Mouse (Mus musculus): Measurements from ENCODE around the gene Atp6v1a. TPM values are rescaled to one million over a fixed set of nuclear protein-coding genes. Genes with fewer than 3 reads are reported as not detected.

Atp6v1a gene
- polyA plus RNA-seq, 1 experiment from 2014 or later = 87.3 TPM

DNA sequence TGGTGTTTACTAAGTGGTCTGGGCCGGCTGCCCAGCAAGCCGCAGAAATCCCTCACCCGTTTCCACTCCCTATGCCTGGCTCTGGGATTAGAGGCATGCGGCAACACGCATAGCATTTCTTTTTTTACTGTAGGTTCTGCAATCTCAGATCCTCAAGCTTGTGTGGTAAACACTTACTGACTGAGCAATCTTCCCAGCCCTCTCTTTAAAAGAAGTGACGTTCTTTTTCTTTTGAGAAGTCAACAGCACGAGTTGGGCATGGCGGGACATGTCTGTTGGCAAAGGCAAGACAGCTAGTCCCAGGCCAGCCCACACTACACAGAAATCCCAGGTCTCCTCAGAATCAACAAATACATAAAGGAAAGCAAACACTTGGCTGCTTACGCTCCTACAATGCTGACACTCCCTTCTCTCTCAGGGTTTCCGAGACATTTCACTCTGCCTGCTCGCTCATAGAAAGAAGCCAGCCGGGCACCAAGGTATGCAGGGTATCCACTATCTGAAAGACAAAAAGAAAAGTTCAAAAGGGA lies 38.3 kb downstream of the Atp6v1a start:
- peaks cover 54% of the 10 kb centered on the region for H3K36me3 ChIP-seq (ENCODE audit: insufficient read depth, low read length)
- 78% methylated on average over 12 of the region's 12 CpGs for WGBS
- H3K4me2 ChIP-seq (replicated peaks; ENCODE audit: low read depth, low read length) = no peak overlapping the region
- no peaks in the 10 kb centered on the region for H3K4me1 ChIP-seq (ENCODE audit: insufficient read depth, low read depth, low read length)
- H3K27me3 ChIP-seq (replicated peaks; ENCODE audit: insufficient read depth, low read length) = no peaks in the 10 kb centered on the region
- DNase-seq (ENCODE audit: low spot score) = peak; percentile 16
- peak; percentile 44; the same call in 1 of the 2 replicates for ATAC-seq
- no peaks in the 10 kb centered on the region for H3K9me3 ChIP-seq (ENCODE audit: low read length)
- no peak overlapping the region for H3K4me3 ChIP-seq (ENCODE audit: low read depth, low read length)
- no peak overlapping the region for H3K9ac ChIP-seq (replicated peaks; ENCODE audit: low read depth)
- H3K27ac ChIP-seq (ENCODE audit: low read length) = no peak overlapping the region
- TF ChIP-seq CTCF (IDR thresholded peaks at IDR 0.05) (no peak), EP300 (IDR thresholded peaks at IDR 0.05) (no peak)

DNA sequence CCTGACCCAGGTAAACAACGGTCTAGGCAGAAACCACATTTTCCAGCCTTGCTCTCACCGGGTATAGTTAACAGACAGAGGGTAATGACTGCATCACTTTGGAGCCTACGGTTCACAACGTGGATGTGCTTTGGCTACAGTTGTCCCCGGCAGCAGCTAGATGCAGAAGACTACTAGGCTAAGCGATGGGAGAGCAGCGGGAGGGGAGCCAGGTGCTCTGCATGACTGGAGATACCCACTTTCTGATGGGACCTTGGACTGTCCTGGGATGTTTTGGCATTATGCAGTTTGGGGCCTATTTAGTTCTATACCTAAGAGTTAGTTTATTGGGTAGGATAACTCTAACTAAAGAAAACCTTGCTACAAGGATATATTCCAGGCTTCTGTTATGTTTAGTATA lies 40.1 kb downstream of the Atp6v1a start:
- Histone ChIP-seq H3K4me3 (ENCODE audit: low read depth, low read length) (no peak overlapping the region), H3K4me2 (replicated peaks; ENCODE audit: low read depth, low read length) (no peak overlapping the region), H3K4me1 (ENCODE audit: insufficient read depth, low read depth, low read length) (no peaks in the 10 kb centered on the region), H3K9me3 (ENCODE audit: low read length) (no peaks in the 10 kb centered on the region), H3K9ac (replicated peaks; ENCODE audit: low read depth) (no peak overlapping the region), H3K36me3 (ENCODE audit: insufficient read depth, low read length) (peaks cover 68% of the 10 kb centered on the region), H3K27me3 (replicated peaks; ENCODE audit: insufficient read depth, low read length) (no peaks in the 10 kb centered on the region), H3K27ac (ENCODE audit: low read length) (no peak overlapping the region)
- ATAC-seq (no peak), DNase-seq (ENCODE audit: low spot score) (no peak)
- WGBS = 95% methylated on average over 7 of the region's 7 CpGs
- TF ChIP-seq CTCF (IDR thresholded peaks at IDR 0.05) = no peak
- TF ChIP-seq EP300 (IDR thresholded peaks at IDR 0.05) = no peak

DNA sequence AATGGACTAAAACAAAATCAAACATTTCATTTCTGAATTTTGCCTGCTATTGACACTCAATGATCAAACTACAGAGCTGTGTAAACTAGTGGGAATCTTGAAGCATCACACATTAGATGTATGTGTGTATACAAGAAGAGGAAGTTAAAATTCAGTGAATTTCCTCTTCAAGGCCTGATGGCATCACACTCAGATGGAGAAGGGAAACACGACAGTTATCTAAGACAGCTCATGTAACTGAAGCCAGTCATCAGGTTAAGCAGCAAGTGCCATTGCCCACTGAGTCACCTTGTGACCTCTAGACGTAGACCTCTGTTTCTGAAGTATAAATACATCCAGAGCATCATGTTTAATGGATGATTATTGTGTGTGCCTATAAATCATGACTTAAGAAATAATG lies 51.9 kb downstream of the Atp6v1a start:
- DNase-seq (ENCODE audit: low spot score) = no peak
- Histone ChIP-seq H3K4me2 (replicated peaks; ENCODE audit: low read depth, low read length) (no peak overlapping the region), H3K4me3 (ENCODE audit: low read depth, low read length) (no peak overlapping the region), H3K36me3 (ENCODE audit: insufficient read depth, low read length) (peaks cover 48% of the 10 kb centered on the region), H3K9ac (replicated peaks; ENCODE audit: low read depth) (no peak overlapping the region), H3K9me3 (ENCODE audit: low read length) (no peaks in the 10 kb centered on the region), H3K27ac (ENCODE audit: low read length) (no peak overlapping the region), H3K4me1 (ENCODE audit: insufficient read depth, low read depth, low read length) (no peaks in the 10 kb centered on the region), H3K27me3 (replicated peaks; ENCODE audit: insufficient read depth, low read length) (no peaks in the 10 kb centered on the region)
- WGBS = 66% methylated on average over 2 of the region's 2 CpGs
- no peak for ATAC-seq
- TF ChIP-seq CTCF (IDR thresholded peaks at IDR 0.05) (no peak), EP300 (IDR thresholded peaks at IDR 0.05) (no peak)

DNA sequence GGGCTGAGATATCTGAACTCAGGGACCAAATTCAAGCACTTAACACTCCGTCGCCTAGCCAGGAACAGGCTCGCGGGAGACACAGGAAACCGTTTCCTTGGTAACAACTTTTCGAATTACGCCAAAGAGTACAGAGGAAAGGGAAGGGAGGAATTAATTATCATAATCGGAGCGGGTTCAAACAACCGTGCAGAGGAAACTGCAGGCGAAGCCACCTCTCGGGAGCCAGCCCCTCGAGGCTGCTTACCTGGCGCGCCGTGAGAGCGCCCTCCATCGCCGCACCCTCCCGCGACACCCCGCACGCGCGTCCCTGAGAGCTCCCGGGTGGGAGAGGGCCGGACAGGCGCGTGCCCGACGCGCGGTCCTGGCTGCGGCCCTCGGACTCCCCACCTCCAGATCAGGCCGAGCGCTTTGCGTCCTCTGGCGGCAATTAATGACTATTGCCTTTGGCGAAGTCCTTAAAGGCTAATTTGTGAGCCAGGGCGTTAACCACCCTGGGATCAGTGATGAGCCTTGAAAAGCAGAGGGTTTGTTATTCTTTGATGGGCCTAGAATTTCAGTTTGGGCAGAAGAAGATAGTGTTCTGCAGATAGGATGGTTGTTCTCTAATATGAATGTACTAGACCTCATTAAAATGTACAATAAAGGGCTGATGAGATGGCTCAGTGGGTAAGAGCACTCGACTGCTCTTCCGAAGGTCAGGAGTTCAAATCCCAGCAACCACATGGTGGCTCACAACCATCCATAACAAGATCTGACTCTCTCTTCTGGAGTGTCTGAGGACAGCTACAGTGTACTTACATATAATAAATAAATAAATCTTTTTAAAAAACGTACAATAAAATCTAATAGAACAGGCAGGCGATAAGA lies 76.2 kb downstream of the Atp6v1a start, which contains the start of gene Gramd1c:
Gene Gramd1c (minus strand): TSS at position 321 of the 870 bp plus-strand sequence.
- ATAC-seq (peak; percentile 94), DNase-seq (ENCODE audit: low spot score) (peak; percentile 90)
- peak within 1 kb of the TSS; percentile 37 for H3K9ac ChIP-seq (replicated peaks; ENCODE audit: low read depth)
- TF ChIP-seq CTCF (IDR thresholded peaks at IDR 0.05) (peak; percentile 89), EP300 (IDR thresholded peaks at IDR 0.05) (no peak)
- H3K4me2 ChIP-seq (replicated peaks; ENCODE audit: low read depth, low read length) = peak within 1 kb of the TSS; percentile 59
- H3K9me3 ChIP-seq (ENCODE audit: low read length) = no peaks in the 10 kb centered on the region
- no peaks in the 10 kb centered on the region for H3K4me1 ChIP-seq (ENCODE audit: insufficient read depth, low read depth, low read length)
- H3K4me3 ChIP-seq (ENCODE audit: low read depth, low read length) = peak within 1 kb of the TSS; percentile 55
- no peaks in the 10 kb centered on the region for H3K27me3 ChIP-seq (replicated peaks; ENCODE audit: insufficient read depth, low read length)
- 5% methylated on average over 45 of the region's 45 CpGs for WGBS
- H3K27ac ChIP-seq (ENCODE audit: low read length) = no peak within 1 kb of the TSS
- no peaks in the 10 kb centered on the region for H3K36me3 ChIP-seq (ENCODE audit: insufficient read depth, low read length)

DNA sequence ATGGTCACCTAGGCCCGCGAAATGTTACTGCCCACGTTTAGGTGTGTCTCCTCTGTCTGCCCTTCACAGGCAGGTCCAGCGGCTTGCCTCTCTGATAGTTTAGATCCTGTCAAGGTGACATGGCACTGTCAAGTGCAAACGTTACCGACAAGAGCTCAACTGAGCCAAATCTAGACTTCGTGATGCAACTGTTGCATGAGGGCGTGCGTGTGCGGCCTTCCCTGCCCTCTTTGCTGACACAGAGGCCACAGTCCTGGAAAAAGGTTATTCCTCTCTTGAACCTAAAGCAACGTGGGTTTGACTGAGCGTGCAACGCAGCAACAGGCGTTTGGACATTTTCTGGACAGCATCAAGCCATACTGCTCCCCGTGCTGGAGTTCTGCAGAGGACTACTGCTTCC lies 78.2 kb downstream of the Atp6v1a start:
- no peak for DNase-seq (ENCODE audit: low spot score)

DNA sequence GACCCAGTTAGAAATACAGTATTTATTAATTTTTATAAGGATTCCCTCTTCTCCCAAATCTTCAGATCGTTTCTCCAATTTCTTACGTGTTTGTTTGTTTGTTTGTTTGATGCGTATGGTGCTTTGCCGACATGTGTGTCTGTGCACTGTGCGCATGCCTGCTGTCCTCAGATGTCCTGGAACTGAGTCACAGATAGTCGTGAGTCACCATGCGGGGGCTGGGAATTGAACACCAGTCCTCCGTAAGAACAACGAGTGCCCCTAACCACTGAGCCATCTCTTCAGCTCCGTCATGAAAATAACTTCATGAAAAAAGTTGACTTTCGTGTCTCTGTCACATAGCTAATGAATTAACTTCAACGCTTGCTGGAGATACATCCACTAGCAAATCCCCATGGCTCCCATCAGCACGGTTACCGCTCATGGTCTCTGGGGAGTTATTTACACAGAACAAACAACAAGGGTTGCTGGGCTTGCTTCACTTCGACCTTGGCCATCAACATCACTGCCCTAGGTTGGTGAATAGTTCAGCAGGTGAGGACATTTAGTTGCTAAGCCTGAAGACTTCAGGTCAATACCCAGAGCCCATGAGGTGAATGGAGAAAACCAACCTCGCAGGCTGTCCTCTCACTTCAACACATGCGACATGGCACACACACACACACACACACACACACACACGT lies 78.8 kb downstream of the Atp6v1a start:
- Histone ChIP-seq H3K27ac (ENCODE audit: low read length) (no peak overlapping the region), H3K4me2 (replicated peaks; ENCODE audit: low read depth, low read length) (no peak overlapping the region), H3K4me3 (ENCODE audit: low read depth, low read length) (no peak overlapping the region), H3K27me3 (replicated peaks; ENCODE audit: insufficient read depth, low read length) (no peaks in the 10 kb centered on the region), H3K9me3 (ENCODE audit: low read length) (no peaks in the 10 kb centered on the region), H3K4me1 (ENCODE audit: insufficient read depth, low read depth, low read length) (no peaks in the 10 kb centered on the region), H3K36me3 (ENCODE audit: insufficient read depth, low read length) (no peaks in the 10 kb centered on the region), H3K9ac (replicated peaks; ENCODE audit: low read depth) (no peak overlapping the region)
- WGBS = 87% methylated on average over 18 of the region's 18 CpGs
- no peak for TF ChIP-seq CTCF (IDR thresholded peaks at IDR 0.05)
- TF ChIP-seq EP300 (IDR thresholded peaks at IDR 0.05) = no peak
- no peak for DNase-seq (ENCODE audit: low spot score)
- ATAC-seq = no peak

More for the DNA sequence above, 78.2 kb downstream of the Atp6v1a start:
- no peaks in the 10 kb centered on the region for H3K4me1 ChIP-seq (ENCODE audit: insufficient read depth, low read depth, low read length)
- WGBS = 91% methylated on average over 15 of the region's 15 CpGs
- no peaks in the 10 kb centered on the region for H3K9me3 ChIP-seq (ENCODE audit: low read length)
- no peak overlapping the region for H3K9ac ChIP-seq (replicated peaks; ENCODE audit: low read depth)
- H3K4me2 ChIP-seq (replicated peaks; ENCODE audit: low read depth, low read length) = no peak overlapping the region
- H3K27ac ChIP-seq (ENCODE audit: low read length) = no peak overlapping the region
- no peak for ATAC-seq
- TF ChIP-seq EP300 (IDR thresholded peaks at IDR 0.05) (no peak), CTCF (IDR thresholded peaks at IDR 0.05) (no peak)
- no peaks in the 10 kb centered on the region for H3K36me3 ChIP-seq (ENCODE audit: insufficient read depth, low read length)
- no peaks in the 10 kb centered on the region for H3K27me3 ChIP-seq (replicated peaks; ENCODE audit: insufficient read depth, low read length)
- H3K4me3 ChIP-seq (ENCODE audit: low read depth, low read length) = no peak overlapping the region
